Comparison of ENCODE assay signal across 17 mouse cellular contexts in genomic region chr11:32518770-32519169, GRCm38 (mm10). TPM values are rescaled to one million over a fixed set of nuclear protein-coding genes. Genes with fewer than 3 reads are reported as not detected.
"Had no signal": no experiment of that assay in that cellular context is flagged by ENCODE, and none has a peak within 500 bp of the region (broad histone marks: within the 10 kb centered on the region; RNA-seq: fewer than 3 reads in every experiment).

No protein-coding gene starts in this region.

- DNase-seq: kidney, postnatal 14 days; left cerebral cortex, postnatal 4 days; lung, adult 18-20 months; lung, postnatal 36 days; right cerebral cortex, adult 18-20 months; right cerebral cortex, postnatal 25 days; thymus, postnatal 36 days had no signal

- H3K4me3 ChIP-seq: kidney, embryonic 15.5 days; limb, embryonic 13.5 days; midbrain, embryonic 13.5 days; stomach, embryonic 15.5 days had no signal

- H3K27ac ChIP-seq: kidney, embryonic 15.5 days; limb, embryonic 13.5 days; liver, embryonic 14.5 days; midbrain, embryonic 13.5 days; stomach, embryonic 15.5 days had no signal

- H3K4me1 ChIP-seq: kidney, embryonic 15.5 days; limb, embryonic 13.5 days; midbrain, embryonic 13.5 days; stomach, embryonic 15.5 days had no signal

- H3K27me3 ChIP-seq: kidney, embryonic 15.5 days; limb, embryonic 13.5 days; midbrain, embryonic 13.5 days; stomach, embryonic 15.5 days had no signal

RNA-seq across cellular contexts. Expression of gene Efcab9, which starts 13.1 kb away (rescaled TPM):
- total RNA-seq: left cerebral cortex, postnatal 10 days; liver, adult 2 months; midbrain, postnatal 0 days had no signal
- polyA plus RNA-seq: large intestine, adult 2 months; liver, adult 2 months; midbrain, postnatal 0 days; neural tube, embryonic 14.5 days had no signal
